Mouse (Mus musculus) CH12.LX (cell line): ENCODE measurements around the gene Ssh2.

Experiments
- CHD1 ChIP-seq: IDR thresholded peaks from 2 replicates; pipeline ENCODE4 v1.6.1; 2012; ENCODE audit warnings: low read depth, low read length, improper control_type of control experiment, inconsistent platforms
- CTCF ChIP-seq, 2 experiments: IDR thresholded peaks in 1 of 2; conservative IDR thresholded peaks in 1 of 2; 2 replicates each; pipeline ENCODE4 v1.5.1; 2011 to 2012; ENCODE audit warnings: low read depth in 2 of 2, low read length in 2 of 2, improper control_type of control experiment in 1 of 2, inconsistent platforms in 1 of 2, mild to moderate bottlenecking in 1 of 2, moderate library complexity in 1 of 2
- EP300 ChIP-seq: IDR thresholded peaks from 2 replicates; pipeline ENCODE4 v1.6.1; 2011; ENCODE audit warnings: low read length, improper control_type of control experiment
- HCFC1 ChIP-seq: IDR thresholded peaks from 2 replicates; pipeline ENCODE4 v1.6.1; 2012; ENCODE audit warnings: low read depth, mild to moderate bottlenecking, inconsistent platforms, low read length, improper control_type of control experiment
- KAT2A ChIP-seq: IDR thresholded peaks from 2 replicates; pipeline ENCODE4 v1.6.1; 2012; ENCODE audit warnings: low read length, improper control_type of control experiment, inconsistent platforms; ENCODE audit not compliant: insufficient replicate concordance
- MAX ChIP-seq: IDR thresholded peaks from 2 replicates; pipeline ENCODE4 v1.6.1; 2011; ENCODE audit warnings: low read length, improper control_type of control experiment
- MEF2A ChIP-seq: IDR thresholded peaks from 2 replicates; pipeline ENCODE4 v1.6.1; 2014; ENCODE audit warnings: low read depth, mild to moderate bottlenecking, inconsistent platforms, low read length, improper control_type of control experiment, borderline replicate concordance
- POLR2A ChIP-seq: IDR thresholded peaks from 2 replicates; pipeline ENCODE4 v1.6.1; 2011; ENCODE audit warnings: low read depth, mild to moderate bottlenecking, improper control_type of control experiment, low read length
- POLR2AphosphoS2 ChIP-seq: IDR thresholded peaks from 2 replicates; pipeline ENCODE4 v1.6.1; 2011; ENCODE audit warnings: low read depth, low read length, improper control_type of control experiment
- USF2 ChIP-seq: conservative IDR thresholded peaks from 2 replicates; pipeline ENCODE4 v1.6.1; 2011; ENCODE audit warnings: low read depth, low read length, improper control_type of control experiment
- ZC3H11A ChIP-seq: IDR thresholded peaks from 2 replicates; pipeline ENCODE4 v1.6.1; 2012; ENCODE audit warnings: low read depth, mild to moderate bottlenecking, inconsistent platforms, low read length, improper control_type of control experiment

DNA sequence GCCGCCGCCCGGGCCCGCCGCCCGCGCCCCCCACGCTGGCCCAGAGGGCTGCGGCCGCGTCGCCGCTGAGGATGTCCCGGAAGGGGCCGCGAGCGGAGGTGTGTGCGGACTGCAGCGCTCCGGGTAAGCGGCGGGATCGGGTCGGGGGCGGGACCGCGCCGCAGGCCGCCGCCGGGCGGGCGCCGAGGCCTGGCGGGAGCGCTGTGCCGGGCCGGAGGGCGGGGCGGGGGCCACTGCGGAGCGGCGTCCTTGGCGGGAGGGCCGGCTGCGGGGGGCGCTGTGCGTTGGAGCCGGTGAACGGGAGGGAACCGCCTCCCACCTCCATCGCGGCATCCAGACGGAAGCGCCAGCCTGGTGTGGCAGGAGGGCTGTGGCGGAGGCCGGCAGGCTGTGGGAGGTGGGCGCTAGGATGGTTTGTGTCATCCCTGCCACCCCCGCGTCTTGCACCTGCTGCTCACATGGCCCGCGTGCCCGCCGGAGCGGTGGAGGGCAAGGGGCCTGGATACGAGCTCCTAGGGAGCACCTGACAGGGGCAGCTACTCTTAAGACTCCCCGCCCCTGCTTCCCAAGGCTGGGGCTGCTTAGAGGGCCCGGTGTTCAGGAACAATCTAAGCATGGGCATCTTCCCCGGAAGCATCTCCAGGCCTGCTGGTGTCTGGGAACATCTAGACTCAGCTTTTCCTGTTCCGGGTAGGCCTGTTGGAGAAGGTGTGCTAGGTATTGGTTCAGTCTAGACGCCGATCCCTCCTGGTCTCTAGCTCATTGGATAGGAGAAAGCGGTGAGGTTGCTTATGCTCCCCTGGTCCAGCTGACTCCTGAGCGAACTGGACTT is 277.6 kb downstream of the Ssh2 start, which contains the start of gene Git1:
- no peak for TF ChIP-seq POLR2A
- TF ChIP-seq MAX: no peak
- peak in 1 of 2 experiments; percentile 23; a peak in 1 of 4 replicates for TF ChIP-seq CTCF (conservative IDR thresholded peaks at IDR 0.05 in 1 of 2, IDR thresholded peaks at IDR 0.05 in 1 of 2; ENCODE audit: low read depth in 2 of 2, low read length in 2 of 2)
- no peak for TF ChIP-seq EP300
- TF ChIP-seq HCFC1: peak; percentile 23; the same call in 1 of the 2 replicates
- TF ChIP-seq MEF2A: no peak; the same call in 1 of the 2 replicates
- TF ChIP-seq USF2: no peak
- no peak for TF ChIP-seq ZC3H11A
- TF ChIP-seq CHD1: no peak
- no peak for TF ChIP-seq POLR2AphosphoS2
- no peak for TF ChIP-seq KAT2A
